Mouse (Mus musculus): ENCODE results near the gene Ctxn1.
"Not testable (repeated sequence)": the region's sequence is repeated elsewhere in the genome, so short reads cannot be mapped to it uniquely, and the experiment has no call there.

Gene Ctxn1

DNA sequence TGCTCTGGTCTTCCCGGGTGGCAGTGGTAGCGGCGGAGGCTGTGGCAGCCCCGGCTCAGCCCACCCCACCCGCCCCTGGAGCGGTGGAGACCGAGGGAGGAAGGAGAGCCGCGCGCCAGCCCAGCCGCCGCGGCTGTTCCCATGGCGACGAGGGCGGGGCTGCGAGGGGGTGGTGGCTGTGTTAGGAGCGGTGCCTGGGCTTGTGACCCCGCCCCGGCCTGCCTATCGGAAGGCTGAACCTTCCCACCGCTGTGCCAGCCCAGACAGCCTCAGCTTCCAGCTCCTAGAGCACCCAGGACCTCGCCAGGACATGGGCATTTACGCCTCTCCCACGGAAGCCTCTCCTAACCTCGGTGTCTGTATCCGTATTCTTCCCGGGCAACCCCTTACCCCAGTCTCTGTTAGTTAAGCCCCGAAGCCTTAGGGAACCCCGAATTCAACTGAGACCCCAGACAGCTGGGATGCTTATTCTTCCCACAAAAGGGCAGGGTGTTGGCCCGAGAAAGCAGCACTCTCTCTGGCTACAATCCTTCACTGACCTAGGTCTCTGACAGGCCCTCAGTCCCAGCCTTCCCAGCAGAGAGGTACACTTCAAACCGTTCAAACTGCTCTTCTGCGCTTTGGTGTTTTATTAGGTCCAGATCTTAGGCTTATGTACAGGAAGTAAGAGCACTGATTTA lies at the start of gene Ctxn1:
Gene Ctxn1, minus strand, starts transcription at position 150 of the 680 bp plus-strand sequence.
- DNase-seq (ENCODE audit: low spot score in 2 of 2) = peak; percentile 89 to 95

DNA sequence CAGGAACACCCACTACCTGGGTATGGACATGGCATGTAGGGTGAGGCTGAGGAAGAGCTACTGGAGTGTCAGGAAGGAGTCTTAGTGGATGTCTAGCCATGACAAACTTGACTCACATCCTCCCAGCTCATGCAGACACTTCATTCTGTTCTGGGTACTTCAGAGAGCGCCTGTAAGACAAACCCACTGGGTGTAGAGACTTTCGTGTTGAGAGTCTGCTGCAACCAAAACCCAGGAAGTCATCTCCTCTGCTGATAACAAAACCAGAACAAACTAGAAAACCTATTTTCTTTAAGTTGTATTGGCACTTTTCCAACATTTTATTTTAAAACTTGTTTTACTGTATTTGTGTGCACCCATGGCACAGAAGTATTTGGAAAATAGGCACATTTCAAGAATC lies 46.8 kb upstream of the Ctxn1 start:
- DNase-seq (ENCODE audit: low spot score in 2 of 2) = no peak

DNA sequence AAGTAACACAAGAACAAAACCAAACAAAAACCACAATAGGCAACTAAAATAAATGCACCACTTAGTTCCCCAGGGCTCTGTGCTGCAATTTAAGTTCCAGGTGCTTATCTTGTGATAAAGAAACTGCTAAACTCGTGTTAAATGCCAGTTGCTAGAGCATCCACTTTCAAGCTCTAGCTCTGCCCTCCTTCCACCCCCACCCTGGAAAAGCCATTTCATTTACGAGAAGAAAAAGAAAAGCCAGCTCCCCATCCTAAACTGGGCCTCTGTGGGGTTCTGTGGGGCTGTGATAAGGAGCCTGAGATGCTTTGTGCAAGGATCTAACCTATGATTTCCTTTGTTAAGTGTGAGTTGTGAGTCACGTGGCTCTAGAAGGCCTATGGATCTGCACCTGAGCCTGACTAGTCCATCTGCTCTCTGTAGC lies 45.1 kb upstream of the Ctxn1 start:
- no peak for DNase-seq (ENCODE audit: low spot score in 2 of 2)

DNA sequence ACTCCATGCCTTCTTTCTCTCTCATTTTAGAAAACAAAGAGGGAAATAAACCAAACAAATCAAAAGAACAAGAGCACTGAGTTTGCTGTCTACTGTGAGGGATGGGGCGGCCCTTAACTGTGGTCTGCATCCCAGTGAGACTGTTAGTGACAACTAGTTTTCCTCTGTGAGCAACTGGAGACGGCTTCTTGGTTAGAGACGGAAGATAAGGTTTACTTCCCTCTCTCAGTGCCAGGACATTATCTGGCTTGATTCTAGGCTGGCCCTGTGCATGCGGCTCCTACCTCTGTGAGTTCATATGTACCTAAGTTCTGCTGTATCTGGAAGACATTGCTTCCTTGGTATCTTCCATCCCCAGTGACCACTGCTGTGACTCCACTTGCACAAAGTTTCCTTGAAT lies 38.7 kb upstream of the Ctxn1 start:
- DNase-seq (ENCODE audit: low spot score in 2 of 2) = no peak

DNA sequence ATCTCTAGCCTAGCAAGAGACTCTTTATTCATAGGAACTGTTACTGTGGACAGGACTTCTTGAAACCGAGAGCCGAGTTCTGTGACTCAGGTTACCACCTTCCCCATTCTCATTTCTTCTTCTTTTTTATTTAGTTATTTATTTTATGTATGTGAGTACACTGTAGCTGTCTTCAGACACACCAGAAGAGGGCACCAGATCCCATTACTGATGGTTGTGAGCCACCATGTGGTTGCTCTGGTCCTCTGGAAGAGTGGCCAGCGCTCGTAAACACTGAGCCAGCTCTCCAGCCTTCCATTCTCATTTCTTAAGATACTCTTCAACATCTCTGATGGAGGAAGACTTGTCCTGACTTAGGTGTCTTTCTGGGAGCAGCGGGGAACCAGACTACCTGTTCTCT lies 33.7 kb upstream of the Ctxn1 start:
- no peak for DNase-seq (ENCODE audit: low spot score in 2 of 2)

DNA sequence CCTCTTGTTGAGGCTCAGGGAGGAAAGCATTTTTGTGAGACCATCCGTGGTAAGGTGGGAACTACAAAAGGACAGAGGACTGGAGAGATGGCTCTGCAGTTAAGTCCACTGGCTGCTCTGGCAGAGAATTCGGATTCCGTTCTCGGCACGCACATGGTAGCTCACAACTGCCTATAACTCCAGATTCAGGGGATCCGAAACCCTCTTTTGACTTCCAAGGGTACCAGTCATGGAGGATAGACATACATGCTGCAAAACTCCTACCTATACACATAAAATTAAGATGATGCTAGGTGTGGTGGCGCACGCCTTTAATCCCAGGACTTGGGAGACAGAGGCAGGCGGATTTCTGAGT lies 17.0 kb upstream of the Ctxn1 start:
- DNase-seq (ENCODE audit: low spot score in 2 of 2) = no peak

DNA sequence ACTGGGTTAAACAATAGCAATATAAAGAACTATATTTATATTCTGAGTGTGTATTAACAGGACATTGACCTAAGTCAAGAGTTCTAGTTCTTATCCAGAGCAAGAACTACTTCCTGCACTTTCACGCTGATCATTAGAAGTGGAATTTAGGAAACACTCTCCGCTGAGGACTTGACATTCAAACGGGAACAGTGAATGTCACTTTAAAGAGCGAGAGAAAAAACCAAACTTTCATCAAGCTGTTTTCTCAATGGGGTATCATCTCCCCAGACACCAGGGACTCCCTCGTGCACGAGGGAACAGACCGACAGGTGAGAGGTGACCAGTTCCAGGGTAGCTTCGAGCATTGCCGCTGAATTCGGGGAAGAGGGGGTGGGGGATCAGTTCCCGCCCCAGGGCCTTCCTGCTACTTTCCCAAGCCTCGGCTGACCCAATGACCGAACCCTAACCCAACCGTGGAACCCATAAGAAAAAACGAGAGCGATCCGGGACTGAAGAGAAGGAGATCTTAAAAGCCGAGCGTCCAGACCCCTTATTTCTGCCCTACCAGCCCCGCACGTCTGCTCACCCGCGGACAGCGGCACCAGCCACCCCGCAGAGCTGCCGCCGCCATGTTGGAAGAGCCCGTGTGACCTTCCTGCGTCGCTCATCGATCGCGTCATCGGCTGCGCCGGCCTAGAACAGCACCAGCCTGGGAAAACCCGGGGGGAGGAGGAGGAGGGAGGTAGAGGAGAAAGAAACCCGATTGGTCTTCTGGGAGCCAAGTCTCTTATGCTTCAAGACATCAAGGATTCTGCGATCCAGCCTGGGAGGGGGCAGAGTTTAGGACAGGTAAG lies 16.4 kb upstream of the Ctxn1 start, which contains the start of gene Timm44:
Gene Timm44, minus strand, starts transcription at position 639 of the 836 bp plus-strand sequence.
- peak; percentile 87 to 92 for DNase-seq (ENCODE audit: low spot score in 2 of 2)

DNA sequence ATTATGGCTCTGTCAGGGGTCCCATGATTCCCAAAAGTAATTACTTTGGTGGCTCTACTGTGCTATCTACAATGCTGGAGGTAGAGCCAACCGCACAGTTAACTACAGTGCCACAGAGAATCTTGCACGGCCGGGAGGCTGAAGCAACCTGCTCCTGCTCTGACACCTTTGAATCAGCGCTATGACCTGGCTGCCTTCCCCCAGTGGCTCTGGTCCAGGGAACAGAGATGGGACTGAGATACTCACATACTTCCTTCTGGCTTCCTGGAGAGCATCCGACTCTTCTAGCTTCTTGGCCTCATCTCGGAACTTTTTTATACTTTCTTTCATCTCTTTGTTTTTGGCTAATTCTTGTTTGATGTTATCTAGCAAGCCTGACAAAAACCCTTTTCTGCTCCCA lies 10.5 kb upstream of the Ctxn1 start:
- DNase-seq (ENCODE audit: low spot score in 2 of 2) = no peak

DNA sequence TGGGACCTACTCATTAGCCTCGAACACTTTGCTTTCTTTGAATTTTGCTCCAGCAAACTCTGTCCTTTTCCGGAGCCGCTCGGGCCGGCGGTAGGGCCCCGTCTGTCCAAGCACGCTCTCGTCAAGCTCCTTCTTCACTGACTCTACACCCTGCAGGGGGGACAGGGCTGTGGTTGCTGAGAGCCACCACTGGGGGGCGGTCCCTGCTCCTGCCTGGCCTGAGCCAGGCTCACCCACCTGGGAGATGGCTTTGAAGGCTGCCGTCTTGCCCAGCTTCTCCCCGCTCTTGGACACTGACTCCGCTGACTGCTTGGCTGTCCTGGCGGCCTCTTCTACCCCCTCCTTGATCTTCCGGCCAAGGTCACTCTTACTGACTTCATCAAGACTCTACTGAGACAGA lies 8.6 kb upstream of the Ctxn1 start:
- DNase-seq (ENCODE audit: low spot score in 2 of 2) = no peak

DNA sequence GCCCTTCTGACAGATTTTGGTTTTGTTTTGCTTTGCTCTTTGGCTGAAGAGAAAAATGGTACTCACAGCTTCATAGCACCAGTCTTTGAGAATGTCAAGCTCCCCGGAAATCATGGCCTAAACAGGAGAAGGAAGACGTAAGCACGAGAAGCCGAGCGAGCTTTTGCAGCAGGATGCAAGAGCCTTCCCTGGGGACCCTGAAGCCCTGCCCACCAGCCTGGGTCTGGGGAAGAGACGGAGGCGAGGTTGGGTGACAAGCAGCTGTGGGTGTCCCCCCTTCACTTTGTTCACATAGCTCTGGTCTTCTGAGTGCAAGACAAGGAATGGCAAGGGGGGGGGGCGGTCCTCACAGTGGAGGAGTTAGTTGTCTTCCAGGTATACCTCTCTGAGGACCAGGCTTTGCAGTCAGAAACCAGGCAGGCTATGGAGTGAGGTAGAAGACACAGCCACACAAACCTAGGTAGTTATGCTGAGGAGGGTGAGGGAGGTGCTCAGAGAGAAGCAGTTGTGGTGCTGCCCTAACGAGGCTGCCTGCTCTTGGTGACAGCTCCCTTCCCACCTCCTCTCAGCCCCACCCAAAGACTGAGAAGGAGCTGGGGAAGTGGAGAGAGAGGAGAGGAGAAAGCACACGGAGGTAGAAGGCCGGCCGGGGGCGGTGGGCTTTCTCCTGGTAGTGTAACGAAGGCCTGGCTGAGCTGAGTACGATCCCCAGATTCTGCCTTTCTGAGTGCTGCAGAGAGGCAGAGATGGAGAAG lies 6.3 kb upstream of the Ctxn1 start:
- DNase-seq (ENCODE audit: low spot score in 2 of 2) = no peak

DNA sequence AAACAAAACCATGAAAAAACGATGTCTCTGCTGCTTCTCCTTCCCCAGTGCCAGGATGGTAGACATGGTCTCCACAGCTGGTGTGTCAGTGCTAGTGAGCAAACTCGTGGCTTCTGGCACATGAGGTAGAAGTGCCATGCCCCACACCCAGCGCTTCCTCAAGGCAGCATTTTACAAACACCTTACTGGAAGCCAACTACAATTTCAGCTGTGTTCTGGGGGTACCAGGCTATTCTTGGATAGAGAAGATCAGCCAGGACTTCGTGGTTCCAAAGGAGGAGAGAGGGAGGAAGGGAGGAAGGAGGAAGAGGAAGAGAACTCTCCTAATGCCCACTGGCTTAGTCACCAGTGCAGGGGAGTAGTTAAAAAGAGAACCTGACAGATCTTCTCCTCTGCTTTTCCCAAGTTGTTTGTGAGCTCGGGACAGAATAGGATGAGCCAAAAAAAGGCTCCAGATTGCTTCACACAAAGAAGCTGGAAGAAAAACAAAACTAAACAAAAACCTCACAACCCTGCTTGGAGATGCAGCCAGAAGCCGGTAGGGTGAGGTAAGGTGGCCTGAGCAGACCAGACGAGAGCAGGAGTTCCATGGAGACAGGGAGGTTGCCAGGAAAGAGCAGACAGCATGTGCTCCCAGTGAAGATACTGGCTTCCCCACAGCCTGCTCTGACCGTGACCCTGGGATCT lies 4.2 kb upstream of the Ctxn1 start:
- DNase-seq (ENCODE audit: low spot score in 2 of 2) = no peak

DNA sequence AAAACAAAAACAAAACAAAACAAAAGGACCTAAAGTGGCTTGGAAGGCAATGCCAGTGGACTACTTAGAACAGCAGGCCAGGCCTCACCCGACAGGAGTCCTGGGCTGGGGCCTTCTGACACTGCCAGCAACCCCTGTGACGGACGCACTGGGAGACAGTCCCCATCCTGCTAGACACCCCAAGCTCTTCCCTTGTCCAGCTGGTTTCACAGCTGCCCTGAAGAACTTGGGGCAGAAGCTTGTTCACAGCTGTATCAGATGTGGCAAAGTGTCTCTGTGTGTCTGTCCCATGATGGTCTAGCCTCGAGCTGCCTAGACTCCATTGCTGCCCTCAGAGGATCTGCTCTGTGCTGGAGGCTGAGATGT lies 714 bp upstream of the Ctxn1 start:
- no peak for DNase-seq (ENCODE audit: low spot score in 2 of 2)

DNA sequence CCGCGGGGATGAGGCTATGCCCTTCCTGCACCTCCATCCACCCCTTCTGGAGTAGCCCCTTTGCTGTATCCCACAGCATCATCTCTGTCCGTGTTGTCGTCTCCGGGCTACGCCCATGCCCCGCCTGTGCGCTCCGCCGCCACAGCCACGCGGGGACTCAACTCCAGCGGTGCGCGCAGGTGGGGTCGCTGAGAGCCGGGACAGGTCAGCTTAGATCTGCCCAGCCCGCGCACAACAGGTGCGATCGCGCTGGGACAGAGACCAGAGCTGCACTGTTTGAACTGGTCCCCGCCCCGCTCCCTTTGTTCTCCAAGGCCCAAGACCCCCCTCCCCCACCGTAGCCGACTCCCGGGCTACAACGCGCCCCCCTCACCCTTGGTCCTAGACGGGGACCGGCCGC lies 396 bp downstream of the Ctxn1 start:
- DNase-seq (ENCODE audit: low spot score in 2 of 2) = no peak

DNA sequence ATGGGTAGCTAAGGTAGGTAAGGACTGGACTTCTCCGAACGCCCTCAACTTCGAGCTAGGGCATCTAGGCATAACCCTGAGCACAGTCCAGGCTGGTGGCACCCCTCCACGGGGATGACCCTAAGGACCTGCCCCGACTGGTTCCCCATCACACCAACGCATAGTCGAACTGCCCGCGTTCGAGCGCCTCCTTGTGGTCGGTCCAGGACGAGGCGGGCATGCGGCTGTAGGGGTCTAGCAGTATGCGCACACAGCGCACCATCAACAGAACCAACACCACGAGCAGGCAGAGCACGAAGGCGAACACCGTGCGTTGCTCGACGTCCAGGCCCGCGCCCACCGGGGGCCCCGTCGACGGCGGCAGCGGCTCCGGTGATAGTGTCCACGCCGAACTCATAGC lies 841 bp downstream of the Ctxn1 start:
- peak; percentile 51 to 69 for DNase-seq (ENCODE audit: low spot score in 2 of 2)

DNA sequence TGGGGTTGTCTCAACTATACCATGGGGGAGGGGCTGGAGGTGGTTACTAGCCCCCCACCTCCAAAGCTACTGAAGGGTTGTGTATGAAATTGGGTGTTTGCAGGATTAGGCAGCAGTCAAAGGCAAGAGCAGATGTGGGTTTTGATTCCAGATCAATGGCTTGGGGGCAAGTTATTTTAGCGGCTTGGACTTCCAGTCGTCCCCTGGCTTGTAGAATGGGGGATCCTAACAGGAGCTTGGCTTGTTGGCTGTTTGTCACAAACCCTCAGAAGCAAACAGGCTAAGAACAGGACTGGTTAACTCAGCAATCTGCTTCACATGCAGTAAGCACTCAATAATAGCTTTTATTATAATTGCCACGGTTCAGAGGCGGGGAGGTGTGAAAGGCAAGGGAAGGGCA lies 1.7 kb downstream of the Ctxn1 start:
- DNase-seq (ENCODE audit: low spot score in 2 of 2) = no peak

DNA sequence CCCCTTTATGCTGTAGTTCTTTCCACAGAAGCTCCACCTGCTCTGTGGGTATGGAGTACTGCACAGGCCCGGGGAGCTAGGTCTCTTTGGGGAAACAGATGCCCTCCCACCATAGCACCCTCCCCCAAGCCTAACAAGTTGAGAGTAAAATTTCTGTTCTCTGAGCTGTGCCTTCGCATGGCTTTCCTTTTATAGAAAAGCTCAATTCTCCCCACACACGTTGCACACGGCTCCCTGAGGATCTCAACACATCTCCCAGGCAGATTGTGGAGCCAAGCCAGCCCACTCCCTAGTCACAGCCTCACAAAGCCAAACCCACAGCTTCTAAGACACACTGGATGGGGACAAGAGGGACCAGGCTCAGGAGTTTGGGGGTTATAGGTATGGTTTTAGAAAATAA lies 2.2 kb downstream of the Ctxn1 start:
- DNase-seq (ENCODE audit: low spot score in 2 of 2) = no peak

DNA sequence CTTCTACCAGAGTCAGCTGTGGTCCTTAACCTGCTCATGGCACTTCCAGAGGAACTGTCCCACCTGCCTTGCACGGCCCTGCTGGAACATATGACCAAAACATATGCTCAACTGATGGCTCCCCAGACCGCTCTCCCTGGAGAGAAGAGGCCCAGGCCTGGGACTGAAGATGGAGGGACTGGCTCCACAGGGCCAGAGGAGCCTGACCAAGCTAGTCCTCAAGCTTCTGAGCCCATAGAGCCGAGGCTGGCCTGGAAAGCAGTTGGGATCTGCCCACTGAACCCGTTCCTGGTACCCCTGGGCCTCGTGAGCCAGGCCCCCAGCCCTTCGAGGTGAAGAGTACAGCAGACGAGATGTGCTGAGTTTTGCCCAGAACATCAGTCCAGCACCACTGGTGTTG lies 3.6 kb downstream of the Ctxn1 start:
- not testable (repeated sequence) for DNase-seq (ENCODE audit: low spot score in 2 of 2)

DNA sequence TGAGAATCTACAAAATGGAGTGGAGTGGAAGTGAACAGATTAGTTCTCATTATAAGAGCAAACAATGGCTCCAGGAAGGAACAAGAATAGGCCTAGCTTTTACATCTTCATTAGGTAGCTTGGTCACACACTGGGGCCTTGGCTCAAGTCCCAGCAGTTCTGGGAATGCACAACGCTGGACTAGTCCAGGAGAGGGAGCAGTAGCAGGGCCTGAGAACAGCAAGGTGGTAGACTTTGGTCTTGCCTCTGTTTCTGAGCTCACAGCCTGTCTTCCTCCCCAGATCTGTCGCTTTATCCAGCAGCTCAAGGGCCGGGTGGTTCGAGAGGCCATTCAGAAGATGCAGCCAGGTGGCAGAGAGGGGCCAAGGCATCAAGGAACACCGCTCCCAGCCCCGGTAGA lies 5.1 kb downstream of the Ctxn1 start:
- no peak for DNase-seq (ENCODE audit: low spot score in 2 of 2)

DNA sequence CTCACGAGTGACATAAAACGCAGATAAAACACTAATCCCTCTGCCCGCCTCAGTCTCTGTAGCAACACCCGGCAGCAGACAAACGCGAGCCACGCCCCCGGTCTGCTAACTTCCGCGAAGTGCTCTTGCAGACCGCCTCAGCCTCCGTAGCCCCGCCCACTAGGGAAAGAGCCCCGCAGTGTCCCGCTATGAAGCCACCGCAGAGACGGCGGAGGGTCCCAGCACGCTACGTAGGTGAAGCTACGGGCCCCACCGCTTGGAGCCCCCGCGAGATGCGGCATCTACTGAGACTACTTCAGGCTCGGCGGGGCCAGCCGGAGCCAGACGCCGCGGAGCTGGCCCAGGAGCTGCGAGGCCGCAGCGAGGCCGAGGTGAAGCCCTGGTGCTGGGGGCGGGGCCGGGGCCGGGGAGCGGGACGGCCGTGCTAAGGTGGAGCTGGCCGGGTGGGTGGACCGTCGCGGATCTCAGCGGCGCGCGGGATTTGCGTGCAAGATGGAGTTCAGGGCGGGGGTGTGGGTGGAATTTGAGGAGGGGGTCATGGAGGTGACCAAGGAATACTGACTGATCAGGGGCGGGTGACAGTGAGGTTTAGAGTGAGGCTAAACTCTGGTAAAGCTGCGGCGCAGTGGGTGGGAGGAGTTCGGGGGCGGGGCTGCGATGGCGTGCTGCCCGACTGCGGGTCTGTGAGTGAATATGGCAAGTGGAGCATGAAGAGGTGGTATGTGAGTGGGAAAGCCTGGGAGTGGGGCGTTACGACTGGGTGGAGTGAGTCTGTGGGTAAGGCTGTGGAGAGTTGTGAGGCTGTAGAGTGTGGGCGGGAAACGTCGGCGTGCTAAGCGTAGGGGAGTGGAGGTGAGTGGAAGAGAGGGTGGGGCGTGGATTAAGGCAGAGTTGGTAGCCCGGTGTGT lies 5.9 kb downstream of the Ctxn1 start, which contains the start of gene Snapc2:
Gene Snapc2, plus strand, starts transcription at position 147 of the 908 bp plus-strand sequence.
- peak; percentile 96 to 97 for DNase-seq (ENCODE audit: low spot score in 2 of 2)

DNA sequence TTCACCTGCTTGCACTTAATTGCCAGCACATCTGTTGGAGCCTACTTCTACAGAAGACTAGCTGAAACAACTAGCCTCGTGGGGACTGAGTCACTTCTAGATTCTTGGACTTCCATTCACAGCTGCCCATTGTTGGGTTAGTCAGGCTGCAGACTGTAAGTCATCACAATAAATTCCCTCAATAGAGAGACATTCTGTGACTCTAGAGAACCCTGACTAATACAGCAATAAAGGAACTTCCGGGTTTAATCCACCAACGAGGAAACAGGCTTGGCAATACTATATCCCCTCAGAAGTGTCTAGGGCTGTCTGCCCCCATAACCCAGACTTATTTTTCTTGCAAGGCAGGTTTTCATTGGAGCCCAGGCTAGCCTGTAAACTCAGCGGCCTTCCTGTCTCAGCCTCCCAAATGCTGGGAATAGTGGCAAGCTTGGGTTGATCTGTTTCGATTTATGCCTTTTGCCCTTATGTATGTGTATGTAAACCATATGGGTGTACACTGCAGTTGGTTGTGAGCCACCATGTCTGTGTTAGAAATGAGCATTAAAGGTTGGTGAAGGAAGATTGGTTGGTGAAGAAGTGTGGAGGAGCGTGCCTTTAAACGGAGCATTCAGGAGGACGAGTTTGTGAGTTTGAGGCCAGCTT lies 6.8 kb downstream of the Ctxn1 start:
- no peak for DNase-seq (ENCODE audit: low spot score in 2 of 2)

All from urinary bladder, postnatal 36 days (tissue).